11 mouse cellular contexts compared by ENCODE assay signal in the genomic region with DNA sequence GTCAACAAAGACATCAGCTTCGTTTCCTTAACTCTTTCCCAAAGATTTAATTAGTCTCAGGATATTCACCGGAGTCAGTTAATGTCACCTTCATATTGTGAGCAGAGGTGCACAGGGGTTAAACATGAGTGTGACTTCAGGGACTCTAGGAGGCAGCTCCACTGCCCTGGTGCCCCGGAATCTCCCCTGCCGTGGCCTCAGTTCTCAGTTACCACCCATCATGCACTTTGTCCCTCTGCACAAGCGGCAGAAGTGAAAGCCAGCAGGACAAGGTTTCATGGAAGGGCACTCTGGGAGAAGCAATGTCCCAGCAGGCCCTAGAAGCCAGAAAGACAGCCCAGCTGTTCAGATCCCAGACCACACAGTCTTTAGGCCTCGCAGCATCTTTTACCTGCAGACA.
DNase-seq lines count a peak whose midpoint lies in the region; ATAC-seq lines count a peak whose summit lies in the region.
"Had no signal": no experiment of that assay in that cellular context is flagged by ENCODE, and none has a peak within 500 bp of the region (broad histone marks: within the 10 kb centered on the region; RNA-seq: fewer than 3 reads in every experiment).

No protein-coding gene starts in this region.

- no peak for ATAC-seq in hindbrain, embryonic 14.5 days (ENCODE audit: low FRiP score)
- no peak for ATAC-seq in kidney, embryonic 14.5 days (ENCODE audit: low FRiP score, low TSS enrichment)

- peak; percentile 42 for DNase-seq in hindbrain, embryonic 10.5 days (ENCODE audit: low spot score)
- DNase-seq in hindbrain, embryonic 14.5 days (ENCODE audit: low spot score): no peak
- peak; percentile 37 for DNase-seq in embryo, embryonic 11 days
- DNase-seq in mesoderm, embryonic 11.5 days (ENCODE audit: low read depth, low spot score): peak; percentile 27
- no peak for DNase-seq in spleen, postnatal 14 days (ENCODE audit: low spot score in 2 of 2)
- no peak for DNase-seq in frontal cortex, postnatal 10 days (ENCODE audit: low spot score in 2 of 2)
- DNase-seq in ovary, postnatal 14 days (ENCODE audit: low spot score): no peak
- DNase-seq: heart, adult 18-20 months; heart, postnatal 14 days; lung, postnatal 4 days had no signal

- peaks cover 32% of the 10 kb centered on the region for H3K4me1 ChIP-seq in hindbrain, embryonic 10.5 days (replicated peaks)
- peaks cover 19% of the 10 kb centered on the region for H3K4me1 ChIP-seq in hindbrain, embryonic 14.5 days (replicated peaks; ENCODE audit: control insufficient read depth, insufficient read depth, low read length)
- peaks cover 8% of the 10 kb centered on the region; the same call in 1 of the 2 replicates for H3K4me1 ChIP-seq in kidney, embryonic 14.5 days (ENCODE audit: control insufficient read depth, insufficient read depth, low read length)

- H3K27ac ChIP-seq in hindbrain, embryonic 10.5 days: peak overlapping the region; percentile 78
- no peak overlapping the region for H3K27ac ChIP-seq in hindbrain, embryonic 14.5 days
- peak overlapping the region; percentile 51; the same call in 1 of the 2 replicates for H3K27ac ChIP-seq in kidney, embryonic 14.5 days (ENCODE audit: low read depth, low read length)

- 25% methylated on average over 6 of the region's 6 CpGs for WGBS in hindbrain, embryonic 10.5 days
- WGBS in hindbrain, embryonic 14.5 days: 17% methylated on average over 6 of the region's 6 CpGs
- 27% methylated on average over 6 of the region's 6 CpGs for WGBS in kidney, embryonic 14.5 days

- no peak overlapping the region for H3K4me2 ChIP-seq in hindbrain, embryonic 14.5 days (replicated peaks)
- H3K4me2 ChIP-seq in kidney, embryonic 14.5 days (replicated peaks; ENCODE audit: low read depth, low read length): no peak overlapping the region

- H3K4me3 ChIP-seq in hindbrain, embryonic 10.5 days: no peak overlapping the region
- no peak overlapping the region for H3K4me3 ChIP-seq in hindbrain, embryonic 14.5 days (replicated peaks; ENCODE audit: low read length)
- H3K4me3 ChIP-seq in kidney, embryonic 14.5 days (ENCODE audit: low read length): no peak overlapping the region

- no peaks in the 10 kb centered on the region for H3K36me3 ChIP-seq in hindbrain, embryonic 10.5 days
- no peaks in the 10 kb centered on the region for H3K36me3 ChIP-seq in hindbrain, embryonic 14.5 days (replicated peaks; ENCODE audit: control insufficient read depth, insufficient read depth)
- no peaks in the 10 kb centered on the region for H3K36me3 ChIP-seq in kidney, embryonic 14.5 days (ENCODE audit: control insufficient read depth, insufficient read depth, low read length)

- 0 out of 2 replicates have a peak, but pooled peaks cover 3% of the 10 kb centered on the region for H3K9me3 ChIP-seq in hindbrain, embryonic 10.5 days
- H3K9me3 ChIP-seq in hindbrain, embryonic 14.5 days (ENCODE audit: control insufficient read depth, low read length): no peaks in the 10 kb centered on the region
- H3K9me3 ChIP-seq in kidney, embryonic 14.5 days (ENCODE audit: control insufficient read depth, low read length): no peaks in the 10 kb centered on the region

- no peak overlapping the region for H3K9ac ChIP-seq in hindbrain, embryonic 14.5 days
- no peak overlapping the region for H3K9ac ChIP-seq in kidney, embryonic 14.5 days (ENCODE audit: low read depth, low read length)

- H3K27me3 ChIP-seq in hindbrain, embryonic 10.5 days (ENCODE audit: insufficient read depth, poor library complexity, severe bottlenecking): 0 out of 2 replicates have a peak, but pooled peaks cover 6% of the 10 kb centered on the region
- no peaks in the 10 kb centered on the region for H3K27me3 ChIP-seq in hindbrain, embryonic 14.5 days (ENCODE audit: control insufficient read depth, insufficient read depth, low read length)
- H3K27me3 ChIP-seq in kidney, embryonic 14.5 days (ENCODE audit: control insufficient read depth, insufficient read depth, low read length): no peaks in the 10 kb centered on the region

Comparison
In these comparisons a context has a peak if more than half of its experiments do, and no peak if none do; other contexts are left out.
1. DNase-seq: peak in hindbrain, embryonic 10.5 days (single experiment), embryo, embryonic 11 days (single experiment) and mesoderm, embryonic 11.5 days (single experiment); none in hindbrain, embryonic 14.5 days (single experiment), spleen, postnatal 14 days (0 of 2), frontal cortex, postnatal 10 days (0 of 2) and ovary, postnatal 14 days (single experiment).